Mouse (Mus musculus) heart, embryonic 12.5 days (tissue): ENCODE data around the gene Rcor1. TPM values are rescaled to one million over a fixed set of nuclear protein-coding genes. Genes with fewer than 3 reads are reported as not detected.
"Not testable (repeated sequence)": the region's sequence is repeated elsewhere in the genome, so short reads cannot be mapped to it uniquely, and the experiment has no call there.

ENCODE experiments used
- ATAC-seq: fragments of 200-750 bp; cut with Nextera tagmentation; 2 replicates; pipeline ENCODE4 v1.8.0; 2017; ENCODE audit warnings: moderate TSS enrichment, moderate library complexity; ENCODE audit not compliant: insufficient number of reproducible peaks, low FRiP score
- H3K27ac ChIP-seq: fragments of 300-500 bp; sonication (generic); 2 replicates; pipeline ENCODE4 v1.5.1; 2016; ENCODE audit warnings: mild to moderate bottlenecking, moderate library complexity; ENCODE audit not compliant: poor library complexity, severe bottlenecking
- H3K27me3 ChIP-seq: fragments of 300-500 bp; sonication (generic); replicated peaks from 2 replicates; pipeline ENCODE4 v1.6.1; 2016; ENCODE audit warnings: mild to moderate bottlenecking, moderate library complexity
- H3K36me3 ChIP-seq: fragments of 300-500 bp; sonication (generic); 2 replicates; pipeline ENCODE4 v1.6.1; 2016; ENCODE audit warnings: mild to moderate bottlenecking, moderate library complexity
- H3K4me1 ChIP-seq: fragments of 300-500 bp; sonication (generic); replicated peaks from 2 replicates; pipeline ENCODE4 v1.6.1; 2016; ENCODE audit warnings: mild to moderate bottlenecking
- H3K4me2 ChIP-seq: fragments of 300-500 bp; sonication (generic); 2 replicates; pipeline ENCODE4 v1.6.1; 2016; ENCODE audit warnings: mild to moderate bottlenecking, moderate library complexity
- H3K4me3 ChIP-seq: fragments of 300-500 bp; sonication (generic); 2 replicates; pipeline ENCODE4 v1.5.1; 2016; ENCODE audit warnings: mild to moderate bottlenecking
- H3K9ac ChIP-seq: fragments of 300-500 bp; sonication (generic); 2 replicates; pipeline ENCODE4 v1.6.1; 2016; ENCODE audit warnings: mild to moderate bottlenecking, moderate library complexity
- H3K9me3 ChIP-seq: fragments of 300-500 bp; sonication (generic); replicated peaks from 2 replicates; pipeline ENCODE4 v1.6.1; 2016; ENCODE audit warnings: mild to moderate bottlenecking, moderate library complexity
- WGBS: fragments of 180-500 bp; shearing (Covaris S2); methylation state at CpG from one replicate; pipeline ENCODE4 v1.1.7; 2016; 5-methylcytosine and 5-hydroxymethylcytosine counted together
- polyA plus RNA-seq: library from polyadenylated mRNA; unstranded; fragments of >200 nt; fragmentation: Nextera tagmentation; extraction: Ambion mirVana; gene quantifications from 2 replicates; pipeline ENCODE4 v1.2.1, GENCODE M21; 2016

The Rcor1 gene
- polyA plus RNA-seq, 1 experiment from 2014 or later: 8.8 TPM

GRCm38 (mm10) chr12:111040531-111040860 lies 1.3 kb downstream of the Rcor1 start:
- ATAC-seq: no peak
- Histone ChIP-seq H3K4me1 (peaks cover 20% of the 10 kb centered on the region), H3K9me3 (no peaks in the 10 kb centered on the region), H3K4me3 (peak overlapping the region; percentile 72), H3K27ac (no peak overlapping the region), H3K4me2 (peak overlapping the region; percentile 95), H3K9ac (peak overlapping the region; percentile 97), H3K27me3 (no peaks in the 10 kb centered on the region), H3K36me3 (peaks cover 18% of the 10 kb centered on the region)
- 0% methylated on average over 3 of the region's 3 CpGs for WGBS

- Histone ChIP-seq H3K4me3 (peak overlapping the region; percentile 72), H3K27ac (no peak overlapping the region), H3K9ac (peak overlapping the region; percentile 97), H3K27me3 (no peaks in the 10 kb centered on the region), H3K4me1 (peaks cover 15% of the 10 kb centered on the region), H3K9me3 (no peaks in the 10 kb centered on the region), H3K4me2 (peak overlapping the region; percentile 95), H3K36me3 (peaks cover 18% of the 10 kb centered on the region)
- WGBS: 32% methylated on average over 4 of the region's 4 CpGs
- no peak for ATAC-seq
Observed at GRCm38 (mm10) chr12:111041196-111041595, 2.0 kb downstream of the Rcor1 start.

- no peak overlapping the region for H3K4me3 ChIP-seq
- ATAC-seq: no peak
- WGBS: 96% methylated on average over 1 of the region's 1 CpGs
- no peaks in the 10 kb centered on the region for H3K9me3 ChIP-seq
- no peaks in the 10 kb centered on the region for H3K27me3 ChIP-seq
- H3K36me3 ChIP-seq: peaks cover 18% of the 10 kb centered on the region
- H3K9ac ChIP-seq: no peak overlapping the region
- peaks cover 12% of the 10 kb centered on the region for H3K4me1 ChIP-seq
- H3K4me2 ChIP-seq: no peak overlapping the region
- H3K27ac ChIP-seq: no peak overlapping the region
Observed at GRCm38 (mm10) chr12:111042365-111042764, 3.2 kb downstream of the Rcor1 start.

- H3K4me3 ChIP-seq: no peak overlapping the region
- H3K27ac ChIP-seq: no peak overlapping the region
- H3K4me2 ChIP-seq: no peak overlapping the region
- H3K4me1 ChIP-seq: peaks cover 13% of the 10 kb centered on the region
- H3K9ac ChIP-seq: no peak overlapping the region
- ATAC-seq: no peak
- H3K36me3 ChIP-seq: peaks cover 18% of the 10 kb centered on the region
- H3K9me3 ChIP-seq: no peaks in the 10 kb centered on the region
- 83% methylated on average over 2 of the region's 2 CpGs for WGBS
- H3K27me3 ChIP-seq: no peaks in the 10 kb centered on the region
Observed at GRCm38 (mm10) chr12:111044880-111045279, 5.7 kb downstream of the Rcor1 start.

DNA sequence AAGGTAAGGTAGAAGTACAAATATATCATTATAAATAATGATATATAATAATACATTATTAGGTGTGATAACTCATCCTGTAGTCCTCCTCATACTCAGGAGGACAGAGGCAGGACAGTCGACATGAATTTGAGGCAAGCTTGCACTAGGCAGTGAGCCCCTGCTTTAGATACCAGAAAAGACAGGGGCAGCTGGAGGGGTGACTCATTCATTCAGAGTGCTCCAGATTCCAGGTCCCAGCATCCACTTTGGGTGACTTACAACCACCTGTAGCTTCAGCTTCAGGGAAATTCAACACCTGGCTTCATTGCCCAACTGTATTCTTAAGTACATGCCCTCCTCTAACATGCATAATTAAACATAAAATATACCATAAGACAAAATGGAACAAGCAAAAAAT lies 7.7 kb downstream of the Rcor1 start:
- no peak for ATAC-seq
- peaks cover 28% of the 10 kb centered on the region for H3K36me3 ChIP-seq
- H3K27ac ChIP-seq: no peak overlapping the region
- H3K9ac ChIP-seq: no peak overlapping the region
- H3K4me3 ChIP-seq: no peak overlapping the region
- H3K27me3 ChIP-seq: no peaks in the 10 kb centered on the region
- H3K4me2 ChIP-seq: no peak overlapping the region
- no peaks in the 10 kb centered on the region for H3K9me3 ChIP-seq
- H3K4me1 ChIP-seq: peaks cover 10% of the 10 kb centered on the region
- 72% methylated on average over 1 of the region's 1 CpGs for WGBS

GRCm38 (mm10) chr12:111048201-111048600 lies 9.1 kb downstream of the Rcor1 start:
- H3K4me2 ChIP-seq: no peak overlapping the region
- peaks cover 24% of the 10 kb centered on the region for H3K36me3 ChIP-seq
- 86% methylated on average over 2 of the region's 2 CpGs for WGBS
- no peak overlapping the region for H3K9ac ChIP-seq
- no peak overlapping the region for H3K4me3 ChIP-seq
- H3K4me1 ChIP-seq: peaks cover 10% of the 10 kb centered on the region
- no peak overlapping the region for H3K27ac ChIP-seq
- no peaks in the 10 kb centered on the region for H3K27me3 ChIP-seq
- no peak for ATAC-seq
- no peaks in the 10 kb centered on the region for H3K9me3 ChIP-seq

DNA sequence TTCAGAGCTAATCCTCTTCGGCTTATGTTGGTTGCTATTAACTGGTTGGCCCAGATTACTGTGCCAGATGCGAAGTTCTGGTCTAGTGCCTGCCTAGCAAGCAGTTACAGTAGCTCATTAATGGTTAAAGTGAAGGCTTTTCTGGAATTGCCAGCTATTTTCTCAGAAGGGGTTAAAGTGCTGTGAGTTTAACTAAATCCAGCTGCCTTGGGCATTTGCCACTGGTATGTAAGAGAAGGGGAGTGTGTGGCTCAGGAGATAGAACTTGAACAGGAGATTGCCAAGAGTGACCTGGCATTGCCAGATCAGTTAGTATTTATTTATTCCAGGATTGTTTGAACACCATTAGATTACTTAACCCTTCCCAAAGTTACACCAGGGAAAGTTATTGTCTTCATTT lies 11.1 kb downstream of the Rcor1 start:
- H3K9ac ChIP-seq: no peak overlapping the region
- H3K36me3 ChIP-seq: peaks cover 14% of the 10 kb centered on the region
- H3K4me2 ChIP-seq: no peak overlapping the region
- no peaks in the 10 kb centered on the region for H3K9me3 ChIP-seq
- no peaks in the 10 kb centered on the region for H3K27me3 ChIP-seq
- H3K4me3 ChIP-seq: no peak overlapping the region
- 88% methylated on average over 2 of the region's 2 CpGs for WGBS
- H3K4me1 ChIP-seq: peaks cover 10% of the 10 kb centered on the region
- ATAC-seq: no peak
- no peak overlapping the region for H3K27ac ChIP-seq

DNA sequence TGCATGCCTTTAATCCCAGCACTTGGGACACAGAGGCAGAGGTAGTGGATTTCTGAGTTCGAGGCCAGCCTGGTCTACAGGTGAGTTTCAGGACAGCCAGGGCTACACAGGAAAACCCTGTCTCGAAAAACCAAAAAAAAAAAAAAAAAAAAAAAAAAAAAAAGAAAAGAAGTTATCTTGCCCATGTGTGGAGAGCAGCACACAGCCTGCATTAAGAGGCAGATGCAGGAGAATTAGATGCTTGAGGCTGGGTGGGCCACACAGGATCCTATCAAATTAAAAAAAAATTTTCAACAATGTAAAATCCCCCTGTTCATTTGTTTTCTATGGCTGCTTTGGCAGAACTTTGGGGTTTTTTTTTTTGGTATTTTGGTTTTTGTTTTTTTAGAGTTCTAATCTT lies 24.2 kb downstream of the Rcor1 start:
- 79% methylated on average over 2 of the region's 2 CpGs for WGBS

GRCm38 (mm10) chr12:111064220-111064619 lies 25.1 kb downstream of the Rcor1 start:
- Histone ChIP-seq H3K4me1 (peaks cover 3% of the 10 kb centered on the region; the same call in 1 of the 2 replicates), H3K4me2 (no peak overlapping the region), H3K27me3 (no peaks in the 10 kb centered on the region), H3K9me3 (no peaks in the 10 kb centered on the region), H3K4me3 (no peak overlapping the region), H3K9ac (no peak overlapping the region), H3K36me3 (peaks cover 11% of the 10 kb centered on the region), H3K27ac (no peak overlapping the region)
- 87% methylated on average over 3 of the region's 3 CpGs for WGBS
- no peak for ATAC-seq

More for the DNA sequence above, 24.2 kb downstream of the Rcor1 start:
- Histone ChIP-seq H3K9ac (no peak overlapping the region), H3K9me3 (no peaks in the 10 kb centered on the region), H3K27me3 (no peaks in the 10 kb centered on the region), H3K4me1 (peaks cover 5% of the 10 kb centered on the region; the same call in 1 of the 2 replicates), H3K36me3 (peaks cover 19% of the 10 kb centered on the region), H3K27ac (no peak overlapping the region), H3K4me2 (no peak overlapping the region), H3K4me3 (no peak overlapping the region)
- ATAC-seq: no peak

DNA sequence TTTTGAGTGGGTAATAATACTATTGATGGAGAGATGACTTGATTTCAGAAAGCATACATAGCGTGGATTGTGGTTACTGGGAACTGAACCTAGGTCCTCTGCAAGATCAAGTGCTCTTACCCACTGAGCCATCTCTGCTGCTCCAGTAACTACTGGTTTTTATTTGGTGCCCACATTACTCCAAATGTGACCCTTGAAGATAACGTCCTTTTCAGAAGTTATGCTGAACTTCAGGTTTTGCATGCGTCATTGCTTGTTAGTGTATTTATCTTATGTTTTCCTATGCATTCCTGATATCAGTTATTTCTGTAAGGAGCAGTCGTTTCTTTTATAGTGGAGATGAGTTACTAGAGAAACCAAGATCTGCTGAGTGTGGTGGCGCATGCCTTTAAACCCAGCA lies 26.2 kb downstream of the Rcor1 start:
- Histone ChIP-seq H3K9ac (no peak overlapping the region), H3K27me3 (no peaks in the 10 kb centered on the region), H3K4me2 (no peak overlapping the region), H3K9me3 (no peaks in the 10 kb centered on the region), H3K4me1 (no peaks in the 10 kb centered on the region), H3K36me3 (0 out of 2 replicates have a peak, but pooled peaks cover 8% of the 10 kb centered on the region), H3K27ac (no peak overlapping the region), H3K4me3 (no peak overlapping the region)
- 89% methylated on average over 5 of the region's 5 CpGs for WGBS
- ATAC-seq: no peak

DNA sequence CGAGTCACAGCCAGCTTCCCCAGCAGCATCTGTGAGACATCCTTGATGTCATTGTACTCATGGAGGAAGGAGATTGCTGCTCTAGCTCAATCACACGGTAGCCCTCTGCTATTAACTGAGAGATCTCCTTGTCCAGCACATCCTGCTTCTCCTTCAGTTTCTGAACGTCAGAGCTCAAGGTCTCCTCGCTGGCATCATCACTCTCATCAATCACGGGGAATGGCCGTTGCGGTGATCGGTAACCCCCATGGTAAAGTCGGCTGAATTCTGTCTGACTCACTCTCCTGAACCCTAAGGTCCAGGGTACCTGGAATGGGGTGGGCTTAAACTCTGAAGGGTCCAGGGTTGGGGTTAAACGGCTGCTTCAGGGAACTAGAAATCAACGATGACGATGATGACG lies 28.7 kb downstream of the Rcor1 start:
- ATAC-seq: no peak
- Histone ChIP-seq H3K36me3 (peaks cover 10% of the 10 kb centered on the region; the same call in 1 of the 2 replicates), H3K27ac (no peak overlapping the region), H3K27me3 (no peaks in the 10 kb centered on the region), H3K9ac (no peak overlapping the region), H3K4me1 (peaks cover 17% of the 10 kb centered on the region), H3K9me3 (no peaks in the 10 kb centered on the region), H3K4me3 (no peak overlapping the region), H3K4me2 (no peak overlapping the region)
- WGBS: 88% methylated on average over 13 of the region's 13 CpGs

DNA sequence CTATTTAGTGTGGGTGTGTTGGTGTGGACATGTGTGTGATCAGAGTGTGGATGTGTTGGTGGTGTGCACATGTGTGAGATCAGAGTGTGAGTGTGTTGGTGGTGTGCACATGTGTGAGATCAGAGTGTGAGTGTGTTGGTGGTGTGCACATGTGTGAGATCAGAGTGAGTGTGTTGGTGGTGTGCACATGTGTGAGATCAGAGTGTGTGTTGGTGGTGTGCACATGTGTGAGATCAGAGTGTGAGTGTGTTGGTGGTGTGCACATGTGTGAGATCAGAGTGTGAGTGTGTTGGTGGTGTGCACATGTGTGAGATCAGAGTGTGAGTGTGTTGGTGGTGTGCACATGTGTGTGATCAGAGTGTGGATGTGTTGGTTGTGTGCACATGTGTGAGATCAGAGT lies 30.1 kb downstream of the Rcor1 start:
- H3K9me3 ChIP-seq, H3K4me2 ChIP-seq, H3K4me3 ChIP-seq, H3K9ac ChIP-seq, ATAC-seq, H3K27ac ChIP-seq, H3K27me3 ChIP-seq: not testable (repeated sequence)
- H3K4me1 ChIP-seq: peaks cover 17% of the 10 kb centered on the region
- H3K36me3 ChIP-seq: peaks cover 10% of the 10 kb centered on the region; the same call in 1 of the 2 replicates
